Mouse (Mus musculus) spleen, postnatal 14 days (tissue): ENCODE results near the gene Grap.
"Not testable (repeated sequence)": the region's sequence is repeated elsewhere in the genome, so short reads cannot be mapped to it uniquely, and the experiment has no call there.

ENCODE experiments used
- DNase-seq, 2 experiments: peaks; one replicate each; pipeline ENCODE4 v3.0.0; 2021 to 2022; ENCODE audit warnings: low spot score in 2 of 2

Grap gene

GRCm38 (mm10) chr11:61652686-61653447, at the start of gene Grap:
Grap (plus strand) TSS chr11:61653265.
- peak in 1 of 2 experiments; percentile 35 for DNase-seq

DNA sequence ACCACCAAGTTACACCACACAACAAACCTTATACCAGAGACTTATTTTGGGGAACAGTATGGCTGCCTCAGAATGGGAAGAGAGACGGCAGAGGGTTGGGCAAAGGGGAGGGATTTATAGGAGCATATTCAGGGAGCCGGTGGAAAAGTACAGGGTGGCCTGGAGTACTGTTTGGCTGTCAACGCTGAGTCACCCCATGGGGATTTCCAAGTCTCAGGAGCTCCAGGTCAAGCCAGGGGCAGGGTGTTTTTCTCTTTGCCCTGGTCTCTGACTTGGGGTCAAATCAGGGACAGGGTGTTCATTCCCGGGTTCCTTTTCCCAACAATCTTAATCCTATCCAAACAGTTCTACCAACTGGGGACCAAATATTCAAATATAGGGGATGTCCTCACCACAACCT, 45.0 kb upstream of the Grap start:
- DNase-seq = no peak

- DNase-seq = no peak
Measured at GRCm38 (mm10) chr11:61611197-61611596, 41.9 kb upstream of the Grap start.

DNA sequence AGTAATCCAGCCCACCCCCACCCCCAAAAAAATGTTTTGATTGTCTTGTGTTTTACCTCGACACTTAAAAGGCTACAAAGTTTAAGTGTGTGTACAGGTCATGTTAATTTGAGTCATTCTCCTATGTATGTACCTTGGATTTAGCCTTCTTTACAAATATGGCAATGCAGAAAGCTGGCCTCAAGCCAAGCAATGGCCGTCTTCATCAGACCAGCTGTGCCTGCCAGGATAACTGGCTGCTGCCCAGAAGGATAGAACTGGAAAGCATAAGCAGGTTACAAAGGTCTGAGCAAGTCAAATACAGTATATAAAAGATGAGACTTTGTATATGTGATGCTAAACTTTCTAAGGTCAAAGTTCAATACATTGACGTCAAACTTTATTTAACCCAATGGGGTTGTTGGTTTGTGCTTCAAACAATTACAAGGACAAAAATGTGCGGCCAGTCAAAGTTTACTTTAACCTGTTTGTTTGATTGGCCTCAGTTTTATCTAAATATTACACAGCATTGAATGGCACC, 40.9 kb upstream of the Grap start:
- DNase-seq = no peak

DNA sequence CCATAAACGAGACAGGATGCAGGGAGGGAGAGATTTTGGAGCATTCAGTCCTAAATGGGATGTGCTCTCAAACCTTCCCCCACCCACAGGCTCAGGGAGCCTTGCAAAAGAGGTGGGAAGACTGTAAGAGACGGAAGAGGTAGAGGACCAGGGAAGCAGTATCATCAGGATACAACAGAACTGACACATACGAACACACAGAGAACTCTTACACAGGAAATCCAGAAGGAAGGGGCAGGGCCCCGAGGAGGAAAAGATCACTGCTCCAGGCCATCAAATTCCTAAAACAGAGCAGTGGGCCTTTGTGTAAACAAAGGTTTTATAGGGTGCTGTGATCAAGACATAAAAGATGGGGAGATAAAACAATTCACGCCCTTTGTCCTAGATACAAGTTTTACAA, 38.7 kb upstream of the Grap start:
- DNase-seq = no peak

DNA sequence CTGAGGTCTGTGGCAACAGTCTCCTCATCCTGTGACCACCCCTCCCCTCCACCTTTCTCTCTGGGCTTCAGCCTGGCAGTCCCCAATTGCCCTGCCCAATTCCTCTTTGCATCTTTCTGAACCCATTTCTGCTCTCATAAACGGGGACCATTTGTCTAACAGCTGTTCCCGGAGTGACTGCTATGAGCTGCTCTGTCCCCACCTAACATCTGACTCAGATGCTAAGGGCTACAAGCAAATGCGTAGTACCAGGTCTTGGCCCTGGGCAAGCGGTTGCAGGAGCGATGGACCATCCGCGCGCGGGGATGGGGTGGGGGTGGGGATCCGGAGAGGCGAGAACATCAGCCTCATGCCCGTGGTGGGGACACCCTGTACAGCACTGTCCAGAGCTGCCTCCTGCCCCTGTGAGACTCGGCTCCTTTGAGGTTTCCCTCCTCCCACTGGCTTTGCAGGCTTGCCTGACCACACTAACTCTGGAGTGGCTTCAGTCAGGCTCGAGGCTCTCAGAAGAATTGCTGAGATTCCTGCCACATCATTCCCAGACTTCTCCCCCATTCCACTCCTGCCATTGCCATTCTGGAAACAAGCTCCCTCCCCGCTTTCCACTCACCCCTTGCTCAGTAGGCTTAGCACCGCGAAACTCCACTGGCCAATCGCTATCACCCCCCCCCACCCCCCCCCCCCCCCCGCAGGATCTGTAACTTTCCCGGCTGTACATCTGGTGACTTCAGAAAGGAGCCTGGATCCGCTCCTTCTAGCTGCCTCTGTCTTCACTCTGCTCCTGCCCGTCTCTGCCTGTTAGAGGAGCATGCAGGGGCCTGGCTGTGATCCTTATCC, 37.2 kb upstream of the Grap start:
- DNase-seq = no peak

GRCm38 (mm10) chr11:61616523-61617292, 36.4 kb upstream of the Grap start:
- no peak for DNase-seq

DNA sequence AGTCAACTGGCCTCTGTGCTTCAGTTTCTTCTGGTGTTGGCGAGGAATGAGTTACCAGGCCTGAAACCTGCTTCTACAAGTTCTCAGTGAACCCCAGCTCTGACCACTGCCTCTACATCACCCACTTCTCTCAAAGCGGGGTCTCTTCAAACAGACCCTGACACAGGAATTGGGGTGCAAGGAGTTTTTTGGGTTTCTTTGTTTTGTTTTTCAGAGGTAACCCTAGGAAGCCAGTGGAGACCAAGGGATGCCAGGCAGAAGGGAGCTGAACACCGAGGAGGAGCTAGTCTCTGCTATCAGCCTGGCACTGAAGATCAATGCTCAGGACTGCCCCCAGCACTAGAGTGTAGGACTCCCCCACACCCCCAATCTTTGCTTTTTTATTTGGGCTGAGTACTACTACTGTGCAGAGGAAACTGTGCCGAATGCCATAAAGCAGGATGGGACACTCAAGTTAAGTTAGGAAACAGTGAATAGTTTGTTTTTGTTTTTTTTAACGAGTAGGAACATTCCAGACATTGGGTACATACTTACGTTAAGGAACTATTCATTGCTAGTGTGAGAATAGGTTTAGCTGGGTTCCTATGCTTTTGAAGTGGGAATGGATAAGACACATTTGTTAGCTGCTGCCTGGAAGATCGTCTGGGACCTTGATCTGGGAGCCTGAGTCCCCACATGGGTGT, 35.6 kb upstream of the Grap start:
- no peak for DNase-seq

GRCm38 (mm10) chr11:61618131-61618530, 34.9 kb upstream of the Grap start:
- no peak for DNase-seq

DNA sequence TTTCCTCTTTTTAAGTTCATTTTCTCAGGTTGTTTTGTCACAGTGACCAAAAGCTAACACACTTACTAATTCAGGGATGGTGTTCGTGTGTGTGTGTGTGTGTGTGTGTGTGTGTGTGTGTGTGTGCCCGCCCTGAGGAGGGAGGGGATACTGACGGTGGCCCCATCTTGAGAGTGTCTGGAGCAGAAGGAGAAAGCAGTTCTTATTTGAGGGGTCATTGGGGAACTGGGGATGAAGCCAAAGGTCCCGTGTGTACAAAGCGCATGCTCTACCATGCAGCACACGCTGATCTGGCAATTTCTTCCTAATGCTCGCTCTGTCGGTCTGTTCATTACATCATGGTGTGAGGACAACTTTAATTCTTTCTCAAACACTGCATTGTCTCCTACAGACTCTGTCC, 34.5 kb upstream of the Grap start:
- DNase-seq = no peak

DNA sequence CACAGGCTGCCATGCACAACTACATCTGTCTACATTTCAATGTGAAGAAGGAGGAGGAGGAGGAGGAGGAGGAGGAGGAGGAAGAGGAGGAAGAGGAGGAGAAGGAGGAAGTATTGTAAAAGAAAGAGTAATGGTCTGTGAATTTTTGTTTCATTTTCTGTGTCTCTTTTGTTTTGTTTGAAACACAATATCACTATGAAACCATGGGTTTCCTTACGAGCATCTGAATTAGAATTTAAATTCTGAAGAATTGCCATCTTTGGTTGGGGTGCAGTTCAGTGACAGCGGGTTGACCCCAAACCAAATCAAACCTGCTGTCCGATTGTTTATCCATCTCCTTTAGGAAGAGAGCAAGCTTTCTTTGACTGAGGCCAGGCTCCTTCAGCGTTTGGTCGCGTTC, 33.7 kb upstream of the Grap start:
- no peak for DNase-seq

- no peak for DNase-seq
Measured at GRCm38 (mm10) chr11:61619791-61620241, 33.2 kb upstream of the Grap start.

GRCm38 (mm10) chr11:61620254-61620670, 32.8 kb upstream of the Grap start:
- DNase-seq = peak; percentile 26 to 53

DNA sequence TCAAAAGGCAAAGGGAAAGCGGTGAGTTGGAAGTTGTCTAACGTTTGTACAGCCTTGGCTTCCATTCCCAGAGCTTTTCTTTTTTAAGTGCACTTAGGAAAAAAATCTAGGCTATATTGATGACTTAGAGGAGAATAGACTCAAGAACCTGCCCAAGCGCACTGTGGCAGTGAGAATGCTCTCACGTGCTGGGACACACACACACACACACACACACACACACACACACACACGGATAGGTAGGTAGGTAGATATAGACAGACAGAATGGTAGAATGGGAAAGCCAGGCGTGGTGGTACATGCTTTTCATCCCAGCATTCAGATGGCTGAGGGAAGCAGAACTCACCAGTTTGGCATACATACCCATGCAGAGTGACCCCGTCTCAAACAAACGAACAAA, 32.3 kb upstream of the Grap start:
- DNase-seq = no peak

DNA sequence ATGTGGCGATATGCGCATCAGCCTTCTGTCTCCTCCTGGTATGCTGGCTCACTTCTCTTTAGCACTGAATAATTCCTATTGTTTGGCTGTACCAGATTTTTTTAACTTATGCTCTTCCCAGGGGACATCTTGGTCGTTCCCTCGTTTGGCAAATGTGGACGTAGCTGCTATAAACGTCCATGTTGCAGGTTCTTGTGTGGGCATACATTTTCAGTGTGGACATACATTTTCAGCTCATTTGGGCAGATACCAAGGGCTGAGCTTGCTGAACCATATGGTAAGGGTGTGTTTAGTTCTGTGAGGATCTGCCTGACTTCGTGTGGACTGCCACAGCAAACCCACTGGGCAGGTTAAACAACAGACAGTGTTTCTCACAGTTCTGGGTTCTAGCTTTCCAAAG, 27.9 kb upstream of the Grap start:
- DNase-seq = no peak

DNA sequence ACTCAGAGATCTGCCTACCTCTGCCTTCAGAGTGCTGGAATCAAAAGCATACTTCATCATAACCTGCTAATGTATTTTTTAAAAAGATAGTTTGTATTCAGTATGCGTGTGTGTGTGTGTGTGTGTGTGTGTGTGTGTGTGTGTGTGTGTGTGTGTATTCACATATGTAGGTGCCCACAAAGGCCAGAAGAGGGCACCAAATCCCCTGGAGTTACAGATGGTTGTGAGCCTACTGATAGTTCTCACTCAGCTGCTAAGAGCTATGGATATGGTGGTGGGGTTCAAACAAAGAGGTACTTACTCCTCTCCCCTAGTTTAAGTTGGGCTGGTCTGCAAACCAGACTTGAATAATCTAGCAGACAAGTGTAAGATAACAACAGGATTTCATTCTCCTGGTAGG, 26.6 kb upstream of the Grap start:
- DNase-seq = no peak

GRCm38 (mm10) chr11:61629621-61630020, 23.4 kb upstream of the Grap start:
- DNase-seq = no peak

GRCm38 (mm10) chr11:61636309-61636708, 16.8 kb upstream of the Grap start:
- DNase-seq = not testable (repeated sequence)

DNA sequence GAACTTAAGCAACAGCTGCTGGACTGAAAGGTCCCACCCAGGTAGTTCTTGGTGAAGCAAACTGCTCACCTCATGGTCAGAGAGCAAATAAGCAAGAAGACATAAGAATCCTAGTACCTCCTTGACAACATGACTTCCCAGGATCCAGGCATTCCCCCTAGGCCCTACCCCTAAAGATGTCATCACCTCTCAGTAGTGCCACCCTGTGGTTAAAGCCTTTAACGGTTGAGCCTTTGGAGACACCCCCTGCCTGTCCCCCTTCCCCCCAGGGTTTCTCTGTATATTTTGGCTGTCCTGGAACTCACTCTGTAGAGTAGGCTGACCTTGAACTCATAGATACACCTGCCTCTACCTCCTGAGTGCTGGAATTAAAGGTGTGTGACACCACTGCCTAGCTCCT, 15.7 kb upstream of the Grap start:
- DNase-seq = no peak

GRCm38 (mm10) chr11:61637856-61638255, 15.2 kb upstream of the Grap start:
- no peak for DNase-seq

- DNase-seq = no peak
Measured at GRCm38 (mm10) chr11:61638764-61639536, 14.1 kb upstream of the Grap start.
